In the genomic region with DNA sequence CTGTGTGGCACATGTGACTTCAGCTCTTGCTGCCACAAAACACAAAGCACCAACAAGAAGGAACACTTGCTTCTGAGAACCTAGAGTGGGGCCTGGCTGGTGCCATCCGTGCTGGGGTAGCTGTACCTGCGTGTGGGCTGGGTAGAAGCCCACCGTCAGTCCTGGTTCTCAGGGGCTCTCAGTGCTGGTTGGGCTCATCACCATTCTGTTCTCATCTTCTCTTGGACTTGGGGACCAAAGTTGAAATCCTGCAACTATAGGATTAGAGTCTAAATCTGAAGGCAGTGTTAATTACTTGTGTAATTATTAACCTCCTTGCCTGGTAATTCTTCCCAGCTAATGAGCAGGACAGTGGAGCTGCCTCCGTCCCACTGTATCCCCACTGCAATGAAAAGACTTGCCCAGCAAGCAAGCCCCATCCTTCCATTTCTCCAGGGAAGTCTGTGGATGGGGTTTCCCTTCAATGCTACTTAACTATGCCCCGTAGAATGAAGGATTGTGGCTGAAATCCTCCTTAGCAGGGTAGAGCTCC, we compare ENCODE assay signal across 26 mouse cellular contexts.
DNase-seq lines count a peak whose midpoint lies in the region; ATAC-seq and TF ChIP-seq lines count a peak whose summit lies in the region.
"Had no signal": no experiment of that assay in that cellular context is flagged by ENCODE, and none has a peak within 500 bp of the region (broad histone marks: within the 10 kb centered on the region; RNA-seq: fewer than 3 reads in every experiment).

No protein-coding gene starts in this region.

- no peak for ATAC-seq in forebrain, embryonic 13.5 days
- no peak for ATAC-seq in forebrain, embryonic 15.5 days (replicated peaks)
- ATAC-seq in kidney, embryonic 16.5 days (ENCODE audit: low FRiP score, low TSS enrichment): peak; percentile 58
- no peak for ATAC-seq in limb, embryonic 11.5 days (ENCODE audit: insufficient number of reproducible peaks, low FRiP score, low TSS enrichment, low read depth)
- ATAC-seq: inflammation-experienced regulatory T-cells, adult 6 months; Patski had no signal

- DNase-seq in kidney, postnatal 10 days: no peak
- DNase-seq in brain, embryonic 14.5 days (ENCODE audit: low read depth): peak; percentile 53
- DNase-seq in limb, embryonic 11.5 days (ENCODE audit: low spot score): peak; percentile 42
- DNase-seq in right cerebral cortex, postnatal 36 days (ENCODE audit: low spot score in 2 of 2): no peak
- DNase-seq: adrenal gland, postnatal 14 days; cerebellum, adult 18-20 months; cerebellum, postnatal 14 days; gastrocnemius, adult 2 months; gastrocnemius, postnatal 36 days; heart, adult 2 months; heart, postnatal 10 days; liver, embryonic 13.5 days; lung, adult 2 months; lung, postnatal 10 days had no signal

- peaks cover 49% of the 10 kb centered on the region for H3K27me3 ChIP-seq in forebrain, embryonic 13.5 days
- peaks cover 47% of the 10 kb centered on the region for H3K27me3 ChIP-seq in forebrain, embryonic 15.5 days
- no peaks in the 10 kb centered on the region for H3K27me3 ChIP-seq in kidney, embryonic 16.5 days (ENCODE audit: insufficient read depth, low read length)
- no peaks in the 10 kb centered on the region for H3K27me3 ChIP-seq in limb, embryonic 11.5 days (ENCODE audit: control insufficient read depth, insufficient read depth, low read length)
- H3K27me3 ChIP-seq: heart, embryonic 13.5 days; hindbrain, embryonic 15.5 days; limb, embryonic 15.5 days; liver, embryonic 13.5 days; neural tube, embryonic 12.5 days; Patski had no signal

- no peak for TF ChIP-seq POLR2A in brain, embryonic 14.5 days (IDR thresholded peaks at IDR 0.05; ENCODE audit: borderline replicate concordance, extremely low read depth, insufficient read depth, insufficient read length, poor library complexity, severe bottlenecking)

- 0 out of 2 replicates have a peak overlapping the region, but pooled peaks have one; percentile 24 for H3K4me2 ChIP-seq in forebrain, embryonic 13.5 days
- H3K4me2 ChIP-seq in forebrain, embryonic 15.5 days (replicated peaks): no peak overlapping the region
- H3K4me2 ChIP-seq in kidney, embryonic 16.5 days (replicated peaks; ENCODE audit: low read depth, low read length): no peak overlapping the region
- H3K4me2 ChIP-seq in limb, embryonic 11.5 days (ENCODE audit: low read depth, severe bottlenecking): no peak overlapping the region
- H3K4me2 ChIP-seq: heart, embryonic 13.5 days; hindbrain, embryonic 15.5 days; limb, embryonic 15.5 days; liver, embryonic 13.5 days; neural tube, embryonic 12.5 days had no signal

- H3K4me3 ChIP-seq in forebrain, embryonic 13.5 days: no peak overlapping the region
- no peak overlapping the region for H3K4me3 ChIP-seq in forebrain, embryonic 15.5 days
- H3K4me3 ChIP-seq in kidney, embryonic 16.5 days (ENCODE audit: low read length): no peak overlapping the region
- H3K4me3 ChIP-seq in limb, embryonic 11.5 days (ENCODE audit: low read depth, low read length): no peak overlapping the region
- H3K4me3 ChIP-seq: erythroblast, embryonic 14.5 days; gastrocnemius, adult 2 months; heart, adult 2 months; heart, embryonic 13.5 days; hindbrain, embryonic 15.5 days; limb, embryonic 15.5 days; liver, embryonic 13.5 days; myocyte; neural tube, embryonic 12.5 days had no signal

- no peaks in the 10 kb centered on the region for H3K9me3 ChIP-seq in forebrain, embryonic 13.5 days (replicated peaks)
- no peaks in the 10 kb centered on the region for H3K9me3 ChIP-seq in forebrain, embryonic 15.5 days
- H3K9me3 ChIP-seq in kidney, embryonic 16.5 days (ENCODE audit: low read length): no peaks in the 10 kb centered on the region
- H3K9me3 ChIP-seq in limb, embryonic 11.5 days (ENCODE audit: control insufficient read depth, low read length): no peaks in the 10 kb centered on the region
- H3K9me3 ChIP-seq: heart, embryonic 13.5 days; hindbrain, embryonic 15.5 days; limb, embryonic 15.5 days; liver, embryonic 13.5 days; neural tube, embryonic 12.5 days had no signal

- H3K27ac ChIP-seq in forebrain, embryonic 13.5 days: no peak overlapping the region
- no peak overlapping the region for H3K27ac ChIP-seq in forebrain, embryonic 15.5 days (replicated peaks)
- peak overlapping the region; percentile 80 for H3K27ac ChIP-seq in kidney, embryonic 16.5 days (ENCODE audit: low read length)
- peak overlapping the region; percentile 15; the same call in 1 of the 2 replicates for H3K27ac ChIP-seq in limb, embryonic 11.5 days (replicated peaks; ENCODE audit: low read depth, low read length)
- H3K27ac ChIP-seq: gastrocnemius, adult 2 months; heart, adult 2 months; heart, embryonic 13.5 days; hindbrain, embryonic 15.5 days; limb, embryonic 15.5 days; liver, embryonic 13.5 days; macrophage; neural tube, embryonic 12.5 days had no signal

- WGBS in forebrain, embryonic 13.5 days: 29% methylated on average over 5 of the region's 5 CpGs
- WGBS in forebrain, embryonic 15.5 days: 21% methylated on average over 5 of the region's 5 CpGs
- 68% methylated on average over 5 of the region's 5 CpGs for WGBS in kidney, embryonic 16.5 days
- 52% methylated on average over 5 of the region's 5 CpGs for WGBS in limb, embryonic 11.5 days

- no peak for TF ChIP-seq CTCF in brain, embryonic 14.5 days (IDR thresholded peaks at IDR 0.05; ENCODE audit: borderline replicate concordance, extremely low read depth, insufficient read depth, insufficient read length)

- no peaks in the 10 kb centered on the region for H3K36me3 ChIP-seq in forebrain, embryonic 13.5 days (ENCODE audit: poor library complexity, severe bottlenecking)
- no peaks in the 10 kb centered on the region for H3K36me3 ChIP-seq in forebrain, embryonic 15.5 days
- no peaks in the 10 kb centered on the region for H3K36me3 ChIP-seq in kidney, embryonic 16.5 days (ENCODE audit: insufficient read depth, low read length)
- no peaks in the 10 kb centered on the region for H3K36me3 ChIP-seq in limb, embryonic 11.5 days (ENCODE audit: control insufficient read depth, insufficient read depth, low read length)
- H3K36me3 ChIP-seq: heart, embryonic 13.5 days; hindbrain, embryonic 15.5 days; limb, embryonic 15.5 days; liver, embryonic 13.5 days; neural tube, embryonic 12.5 days had no signal

- H3K4me1 ChIP-seq in forebrain, embryonic 13.5 days: peaks cover 25% of the 10 kb centered on the region
- peaks cover 13% of the 10 kb centered on the region for H3K4me1 ChIP-seq in forebrain, embryonic 15.5 days
- peaks cover 29% of the 10 kb centered on the region for H3K4me1 ChIP-seq in kidney, embryonic 16.5 days (ENCODE audit: insufficient read depth, low read length)
- H3K4me1 ChIP-seq in limb, embryonic 11.5 days (ENCODE audit: control insufficient read depth, insufficient read depth, low read length): peaks cover 21% of the 10 kb centered on the region
- H3K4me1 ChIP-seq: liver, embryonic 13.5 days had no signal

- no peak overlapping the region for H3K9ac ChIP-seq in forebrain, embryonic 13.5 days
- H3K9ac ChIP-seq in forebrain, embryonic 15.5 days (replicated peaks): no peak overlapping the region
- H3K9ac ChIP-seq in kidney, embryonic 16.5 days (replicated peaks; ENCODE audit: low read length): no peak overlapping the region
- no peak overlapping the region for H3K9ac ChIP-seq in limb, embryonic 11.5 days (ENCODE audit: low read length)
- H3K9ac ChIP-seq: heart, embryonic 13.5 days; hindbrain, embryonic 15.5 days; limb, embryonic 15.5 days; liver, embryonic 13.5 days; neural tube, embryonic 12.5 days had no signal

Comparison
In these comparisons a context has a peak if more than half of its experiments do, and no peak if none do; other contexts are left out.
1. H3K27ac ChIP-seq: peak in kidney, embryonic 16.5 days (single experiment) and limb, embryonic 11.5 days (single experiment); none in forebrain, embryonic 13.5 days (single experiment) and forebrain, embryonic 15.5 days (single experiment).
2. DNase-seq: peak in brain, embryonic 14.5 days (single experiment) and limb, embryonic 11.5 days (single experiment); none in kidney, postnatal 10 days (single experiment) and right cerebral cortex, postnatal 36 days (0 of 2).